Mouse (Mus musculus) heart, embryonic 14.5 days (tissue): Measurements from ENCODE around the gene Rerg. TPM values are rescaled to one million over a fixed set of nuclear protein-coding genes. Genes with fewer than 3 reads are reported as not detected.

Experiments used
- ATAC-seq: fragments of 200-750 bp; cut with Nextera tagmentation; 2 replicates; pipeline ENCODE4 v1.8.0; 2017; ENCODE audit warnings: low read depth, moderate TSS enrichment; ENCODE audit not compliant: insufficient number of reproducible peaks, insufficient read depth, low FRiP score
- H3K27ac ChIP-seq, 2 experiments: fragments of 200-500 bp in 1 of 2; fragments of 300-500 bp in 1 of 2; sonication (generic) in 1 of 2; replicated peaks in 1 of 2; 2 replicates each; pipeline ENCODE4 v1.5.1; 2012 to 2014; ENCODE audit warnings: low read depth in 2 of 2, low read length in 2 of 2, control low read depth in 1 of 2, mild to moderate bottlenecking in 1 of 2, mixed read lengths in 1 of 2; ENCODE audit not compliant: control insufficient read depth in 1 of 2, insufficient read depth in 1 of 2
- H3K27me3 ChIP-seq: fragments of 300-500 bp; sonication (generic); 2 replicates; pipeline ENCODE4 v1.6.1; 2014; ENCODE audit warnings: mild to moderate bottlenecking, low read length, control low read depth; ENCODE audit not compliant: control insufficient read depth, insufficient read depth
- H3K36me3 ChIP-seq: fragments of 300-500 bp; sonication (generic); 2 replicates; pipeline ENCODE4 v1.6.1; 2014; ENCODE audit warnings: mild to moderate bottlenecking, control low read depth, low read length, mixed read lengths; ENCODE audit not compliant: control insufficient read depth, insufficient read depth
- H3K4me1 ChIP-seq, 2 experiments: fragments of 200-500 bp in 1 of 2; fragments of 300-500 bp in 1 of 2; sonication (generic) in 1 of 2; 2 replicates each; pipeline ENCODE4 v1.6.1; 2012 to 2014; ENCODE audit warnings: low read length in 2 of 2, control low read depth in 1 of 2, mixed read lengths in 1 of 2; ENCODE audit not compliant: control insufficient read depth in 2 of 2, insufficient read depth in 2 of 2
- H3K4me2 ChIP-seq: fragments of 300-500 bp; sonication (generic); 2 replicates; pipeline ENCODE4 v1.6.1; 2014; ENCODE audit warnings: mild to moderate bottlenecking, low read length
- H3K4me3 ChIP-seq, 2 experiments: fragments of 200-500 bp in 1 of 2; fragments of 300-500 bp in 1 of 2; sonication (generic) in 1 of 2; 2 replicates each; pipeline ENCODE4 v1.5.1; 2012 to 2014; ENCODE audit warnings: low read length in 2 of 2, mild to moderate bottlenecking in 2 of 2, control low read depth in 1 of 2, low read depth in 1 of 2, moderate library complexity in 1 of 2; ENCODE audit not compliant: control insufficient read depth in 1 of 2, insufficient read depth in 1 of 2
- H3K9ac ChIP-seq: fragments of 300-500 bp; sonication (generic); 2 replicates; pipeline ENCODE4 v1.6.1; 2014; ENCODE audit warnings: mild to moderate bottlenecking, low read length
- H3K9me3 ChIP-seq: fragments of 300-500 bp; sonication (generic); 2 replicates; pipeline ENCODE4 v1.6.1; 2016; ENCODE audit warnings: low read length, control low read depth; ENCODE audit not compliant: control insufficient read depth
- WGBS: fragments of 180-500 bp; shearing (Covaris S2); extraction: QIAGEN DNeasy Blood & Tissue Kit; methylation state at CpG from one replicate; pipeline ENCODE4 v1.1.7; 2014; 5-methylcytosine and 5-hydroxymethylcytosine counted together
- polyA plus RNA-seq: library from polyadenylated mRNA; unstranded; fragments of >200 nt; fragmentation: Nextera tagmentation; extraction: Ambion mirVana; gene quantifications from 2 replicates; pipeline ENCODE4 v1.2.1, GENCODE M21; 2014

The Rerg gene
- polyA plus RNA-seq, 1 experiment from 2014 or later: 5.4 TPM

DNA sequence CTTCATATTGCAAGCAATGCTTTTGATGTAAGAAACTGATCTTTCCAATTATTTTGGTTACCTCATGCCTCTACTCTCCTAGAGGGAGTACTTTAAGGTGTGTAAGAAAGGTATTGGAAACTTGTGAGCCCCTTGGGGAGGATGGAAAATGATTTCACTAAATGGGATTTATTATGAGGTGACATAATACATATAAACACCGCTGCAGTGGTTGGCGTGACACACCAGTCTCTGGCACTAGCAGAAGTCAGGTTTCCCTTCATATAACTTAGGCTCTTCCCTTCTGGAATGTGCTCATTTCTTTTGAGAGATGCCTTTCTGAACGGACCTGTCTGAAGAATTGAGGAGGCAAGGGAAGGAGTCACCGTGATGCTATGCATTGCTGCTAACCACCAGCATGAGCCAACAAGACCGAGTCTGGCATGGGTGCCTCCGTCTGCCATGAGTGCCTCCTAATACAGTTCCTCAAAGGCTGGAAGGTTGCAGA is 139.6 kb downstream of the Rerg start:
- H3K9me3 ChIP-seq: 0 out of 2 replicates have a peak, but pooled peaks cover 7% of the 10 kb centered on the region
- 77% methylated on average over 6 of the region's 6 CpGs for WGBS
- H3K27me3 ChIP-seq: no peaks in the 10 kb centered on the region
- no peak overlapping the region for H3K9ac ChIP-seq
- H3K36me3 ChIP-seq: no peaks in the 10 kb centered on the region
- H3K27ac ChIP-seq: no peak overlapping the region
- ATAC-seq: no peak
- H3K4me3 ChIP-seq: no peak overlapping the region
- H3K4me2 ChIP-seq: no peak overlapping the region
- H3K4me1 ChIP-seq: no peaks in the 10 kb centered on the region

DNA sequence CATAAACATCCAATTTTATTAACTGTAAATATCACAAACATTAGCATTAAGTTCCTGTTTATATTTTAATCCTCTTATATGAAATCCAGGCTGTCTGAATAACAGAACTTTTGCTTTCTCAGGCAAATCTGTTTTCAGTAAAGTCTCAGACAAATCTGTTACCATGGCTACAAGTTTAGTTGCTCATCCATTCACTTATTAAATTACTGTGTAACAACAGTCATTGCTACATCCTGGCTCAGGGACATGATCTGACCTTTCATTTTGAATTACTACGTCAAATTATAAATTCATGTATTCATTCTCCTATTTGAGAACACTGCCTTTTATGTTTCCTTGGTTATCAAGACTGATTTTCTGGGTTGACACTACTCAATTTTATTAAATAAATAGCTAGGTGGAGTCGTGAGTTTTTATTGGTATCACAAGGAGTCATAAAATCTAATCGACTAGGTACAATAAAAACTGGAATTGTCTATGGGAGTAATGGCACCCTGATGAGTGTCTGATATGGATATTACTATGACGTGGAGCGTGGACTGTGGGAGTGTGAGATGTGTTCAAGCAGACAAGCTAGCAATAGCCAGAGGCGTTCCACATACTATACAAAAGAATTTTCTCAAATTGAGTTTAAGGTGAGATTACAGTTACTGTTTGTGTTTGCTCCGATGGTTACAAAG is 140.2 kb downstream of the Rerg start:
- H3K36me3 ChIP-seq: no peaks in the 10 kb centered on the region
- ATAC-seq: no peak
- no peak overlapping the region for H3K27ac ChIP-seq
- WGBS: 77% methylated on average over 7 of the region's 7 CpGs
- 0 out of 2 replicates have a peak, but pooled peaks cover 7% of the 10 kb centered on the region for H3K9me3 ChIP-seq
- H3K27me3 ChIP-seq: no peaks in the 10 kb centered on the region
- H3K4me1 ChIP-seq: no peaks in the 10 kb centered on the region
- no peak overlapping the region for H3K4me2 ChIP-seq
- H3K9ac ChIP-seq: no peak overlapping the region
- H3K4me3 ChIP-seq: no peak overlapping the region

DNA sequence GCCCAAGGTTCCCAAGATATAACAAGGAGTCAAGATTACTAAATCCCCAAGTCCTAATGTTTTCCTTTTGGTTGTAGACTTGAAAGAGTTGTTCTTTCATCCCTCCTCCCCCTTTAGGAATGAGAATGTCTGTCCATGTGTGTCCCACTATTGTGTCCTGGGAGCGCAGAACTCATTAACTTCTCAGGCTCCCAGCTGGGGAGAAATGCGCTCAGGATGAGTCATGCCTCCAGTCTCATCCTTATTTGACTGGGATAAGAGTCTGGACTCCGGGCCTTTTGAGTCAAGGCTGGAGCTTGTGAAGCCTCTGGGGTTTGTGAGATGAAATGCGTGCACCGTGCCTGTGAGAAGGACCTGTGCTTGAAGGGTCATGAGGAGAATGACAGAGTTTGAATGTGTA is 144.8 kb downstream of the Rerg start:
- Histone ChIP-seq H3K4me1 (no peaks in the 10 kb centered on the region), H3K9me3 (no peaks in the 10 kb centered on the region), H3K27ac (no peak overlapping the region), H3K27me3 (no peaks in the 10 kb centered on the region), H3K4me3 (no peak overlapping the region), H3K36me3 (no peaks in the 10 kb centered on the region), H3K4me2 (no peak overlapping the region), H3K9ac (no peak overlapping the region)
- no peak for ATAC-seq
- 63% methylated on average over 5 of the region's 5 CpGs for WGBS

DNA sequence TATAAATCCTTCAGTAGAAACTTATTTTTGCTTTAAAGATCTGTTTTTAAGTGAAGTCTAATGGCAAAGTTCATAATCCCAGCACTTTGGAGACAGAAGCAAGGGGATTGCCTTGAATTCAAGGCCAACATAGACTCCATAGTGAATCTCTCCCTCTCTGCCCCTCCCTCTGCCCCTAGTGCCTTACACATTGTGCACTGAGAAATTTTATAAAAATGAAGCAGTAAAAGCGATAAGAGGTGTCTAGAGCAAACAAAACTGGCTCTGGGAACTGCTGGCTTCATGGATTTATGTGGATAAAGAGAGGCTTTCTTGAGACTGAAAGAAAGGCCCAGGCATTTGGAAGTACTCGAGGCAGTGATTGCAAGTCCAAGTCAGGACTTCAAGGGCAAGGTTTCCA is 145.8 kb downstream of the Rerg start:
- 79% methylated on average over 2 of the region's 2 CpGs for WGBS
- Histone ChIP-seq H3K9ac (no peak overlapping the region), H3K4me1 (no peaks in the 10 kb centered on the region)

DNA sequence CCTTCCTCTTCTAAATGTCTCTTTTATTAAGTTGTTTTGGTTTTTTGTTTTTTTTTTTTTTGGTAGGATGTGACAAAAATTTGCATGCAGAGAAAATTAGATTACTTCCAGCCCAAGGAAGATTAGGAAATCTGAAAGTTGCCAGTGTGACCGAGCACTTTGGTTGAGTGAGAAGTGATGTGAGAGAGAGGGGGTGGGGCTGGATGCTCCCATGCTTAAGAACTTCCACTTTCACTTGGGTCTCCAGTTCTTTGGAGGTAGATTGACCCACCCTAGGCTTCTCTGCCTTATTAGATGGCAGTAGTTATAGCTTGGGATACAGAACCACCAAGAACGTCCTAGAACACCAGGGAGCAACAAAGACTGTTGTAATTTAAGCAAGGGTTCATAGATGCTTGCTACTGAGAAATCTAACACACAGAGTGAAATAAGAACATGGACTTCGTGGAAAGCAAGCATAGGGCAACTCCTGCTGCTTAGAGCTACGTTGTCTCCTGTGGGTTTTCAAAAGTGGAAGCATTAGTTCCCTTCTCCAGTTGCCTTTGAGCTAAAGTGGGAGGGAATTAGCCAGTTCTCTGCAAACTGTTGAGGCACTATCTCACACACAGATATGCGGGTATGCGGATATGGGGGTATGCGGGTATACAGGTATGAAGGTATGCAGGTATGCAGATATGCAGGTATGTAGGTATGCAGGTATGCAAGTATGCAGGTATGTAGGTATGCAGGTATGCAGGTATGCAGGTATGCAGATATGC is 152.9 kb downstream of the Rerg start:
- H3K4me2 ChIP-seq: no peak overlapping the region
- H3K36me3 ChIP-seq: no peaks in the 10 kb centered on the region
- H3K4me3 ChIP-seq: no peak overlapping the region
- ATAC-seq: no peak
- no peaks in the 10 kb centered on the region for H3K9me3 ChIP-seq
- 81% methylated on average over 7 of the region's 7 CpGs for WGBS
- no peak overlapping the region for H3K27ac ChIP-seq
- H3K4me1 ChIP-seq: no peaks in the 10 kb centered on the region
- no peak overlapping the region for H3K9ac ChIP-seq
- H3K27me3 ChIP-seq: no peaks in the 10 kb centered on the region

More for the DNA sequence above, 145.8 kb downstream of the Rerg start:
- H3K27ac ChIP-seq: no peak overlapping the region
- ATAC-seq: no peak
- H3K4me2 ChIP-seq: no peak overlapping the region
- no peak overlapping the region for H3K4me3 ChIP-seq
- H3K9me3 ChIP-seq: no peaks in the 10 kb centered on the region
- H3K27me3 ChIP-seq: no peaks in the 10 kb centered on the region
- H3K36me3 ChIP-seq: no peaks in the 10 kb centered on the region

DNA sequence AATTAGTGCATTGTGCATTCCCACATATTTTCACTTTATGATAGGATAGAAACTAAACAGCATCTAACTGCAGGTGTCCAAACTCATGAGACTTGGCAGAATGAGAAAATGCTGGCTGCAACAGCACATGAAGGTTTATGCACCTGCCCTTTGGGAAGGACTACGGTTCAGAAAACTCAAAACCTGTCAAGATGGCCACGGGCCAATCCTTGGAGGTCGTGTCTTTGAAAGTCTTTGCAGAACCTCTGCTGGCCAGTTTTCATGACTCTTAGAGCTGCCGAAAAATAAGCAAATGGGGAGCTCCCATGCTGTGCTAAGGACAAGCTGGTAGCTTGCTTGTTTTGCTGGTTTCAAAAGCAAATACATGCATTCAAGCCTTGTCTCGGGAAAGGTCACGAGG is 156.0 kb downstream of the Rerg start:
- Histone ChIP-seq H3K27me3 (no peaks in the 10 kb centered on the region), H3K4me3 (no peak overlapping the region), H3K36me3 (no peaks in the 10 kb centered on the region), H3K4me1 (no peaks in the 10 kb centered on the region), H3K9ac (no peak overlapping the region), H3K9me3 (no peaks in the 10 kb centered on the region), H3K4me2 (no peak overlapping the region), H3K27ac (no peak overlapping the region)
- no peak for ATAC-seq
- 68% methylated on average over 6 of the region's 6 CpGs for WGBS

DNA sequence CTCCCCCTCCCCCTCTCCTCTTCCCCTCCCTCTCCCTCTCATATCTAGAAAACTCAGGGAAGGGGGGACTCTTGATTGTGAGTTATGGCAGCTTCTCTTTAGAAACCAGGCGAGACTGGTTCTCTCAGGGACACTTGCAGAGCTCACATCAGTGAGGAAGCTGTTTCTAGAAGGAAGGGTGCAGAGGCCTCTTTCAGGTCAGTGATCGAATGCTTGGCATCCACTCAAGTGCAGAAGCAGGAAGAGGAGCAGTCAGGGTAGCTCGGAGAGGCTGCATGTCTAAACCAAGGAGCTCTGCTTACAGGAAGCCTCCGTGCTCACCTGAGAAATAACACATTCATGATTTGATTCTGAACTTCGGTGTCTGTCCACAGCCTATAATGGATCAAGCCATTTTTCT is 159.1 kb downstream of the Rerg start:
- WGBS: 64% methylated on average over 5 of the region's 5 CpGs
- Histone ChIP-seq H3K36me3 (no peaks in the 10 kb centered on the region), H3K27me3 (no peaks in the 10 kb centered on the region), H3K4me3 (no peak overlapping the region), H3K9ac (no peak overlapping the region), H3K4me2 (no peak overlapping the region), H3K4me1 (no peaks in the 10 kb centered on the region), H3K9me3 (no peaks in the 10 kb centered on the region), H3K27ac (no peak overlapping the region)
- no peak for ATAC-seq
